Mouse (Mus musculus) urinary bladder, postnatal 10 days (tissue): ENCODE data around the gene Acoxl.

ENCODE experiments used
- DNase-seq: peaks from one replicate; pipeline ENCODE4 v3.0.0; 2022; ENCODE audit warnings: low spot score

Acoxl gene

DNA sequence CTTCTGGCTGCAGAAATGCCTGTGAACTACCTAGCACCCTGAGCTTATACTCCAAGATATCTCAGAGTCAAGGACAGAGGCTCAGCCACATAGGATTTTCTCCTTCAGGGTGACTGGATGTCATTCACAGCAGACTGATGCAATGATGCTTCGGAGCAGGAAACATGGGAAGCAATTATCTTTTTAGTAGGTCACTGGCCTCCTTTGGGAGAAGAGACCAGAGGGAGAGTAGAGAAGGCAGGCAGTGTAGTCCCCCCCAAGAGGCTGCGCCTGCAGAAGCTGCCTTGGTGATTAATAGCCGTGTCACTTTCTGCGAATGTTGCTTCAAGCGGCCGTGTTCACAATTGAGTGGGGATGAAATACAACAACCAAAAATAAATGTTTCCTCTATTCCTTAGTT, 121.9 kb downstream of the Acoxl start:
- DNase-seq = no peak

DNA sequence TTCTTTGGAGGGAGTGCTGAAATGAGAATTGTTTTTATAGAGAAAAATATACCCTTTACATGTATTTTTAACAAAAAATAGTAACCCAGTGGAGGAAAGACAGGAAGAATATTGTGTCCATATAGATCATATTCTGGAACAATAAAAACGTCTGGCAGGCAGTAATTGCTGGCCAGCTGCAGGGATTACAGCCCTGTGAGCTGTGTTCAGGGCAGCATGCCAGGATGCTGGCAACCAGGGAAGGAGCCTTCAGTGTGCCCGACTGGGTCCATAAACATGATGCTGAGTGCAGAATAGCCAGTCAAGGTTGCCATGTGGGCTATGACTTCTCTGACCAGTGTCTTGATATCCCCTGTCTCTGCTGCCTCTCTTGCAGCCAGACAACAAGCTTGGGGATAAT, 122.5 kb downstream of the Acoxl start:
- DNase-seq = no peak

DNA sequence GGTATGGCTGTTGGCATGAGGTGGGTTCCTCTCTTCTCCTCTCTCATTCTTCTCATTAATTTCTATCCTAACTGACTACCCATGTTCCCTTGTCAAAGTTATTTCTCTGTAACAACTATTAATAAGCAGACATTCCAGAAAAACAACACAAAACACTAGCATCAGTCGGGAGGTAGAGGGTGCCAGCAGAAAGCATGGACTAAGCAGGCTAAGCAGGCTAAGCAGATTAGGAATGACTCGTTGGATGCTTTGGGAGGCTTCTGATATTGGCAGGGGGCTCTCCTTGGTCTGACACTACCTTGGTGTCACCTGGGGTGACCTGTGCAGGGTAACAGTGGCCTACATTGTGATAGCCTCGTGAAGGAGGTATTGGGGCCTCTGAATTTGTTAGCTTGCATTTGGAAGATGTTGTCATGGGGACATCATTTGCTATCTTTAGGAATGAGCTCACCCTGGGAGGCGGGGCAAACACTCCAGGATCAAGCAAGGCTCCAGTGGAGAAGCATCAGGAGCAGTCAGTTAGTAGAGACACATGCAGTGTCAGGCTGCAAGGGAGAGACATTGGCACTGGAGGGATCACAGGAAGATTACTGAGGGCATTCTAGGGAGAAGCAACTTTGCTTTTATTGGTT, 123.2 kb downstream of the Acoxl start:
- no peak for DNase-seq

DNA sequence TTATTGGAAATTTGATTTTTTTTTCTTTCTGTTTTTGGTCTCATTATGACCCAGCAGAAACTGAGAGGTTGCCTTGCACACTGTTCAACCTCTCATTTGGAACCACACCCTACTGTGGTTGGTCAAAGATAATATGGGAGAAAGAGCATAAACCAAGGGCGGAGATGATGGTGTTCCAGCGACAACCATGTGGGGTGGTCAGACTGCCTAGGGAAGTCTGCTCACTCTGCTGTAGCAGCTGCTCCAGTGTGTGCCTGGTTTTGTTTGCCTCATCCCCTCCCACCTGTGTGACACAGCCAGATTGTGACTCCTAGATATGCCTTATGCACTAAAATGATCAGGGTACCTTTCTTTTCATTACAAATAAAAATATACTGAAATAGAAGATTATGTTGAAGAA, 130.3 kb downstream of the Acoxl start:
- no peak for DNase-seq

DNA sequence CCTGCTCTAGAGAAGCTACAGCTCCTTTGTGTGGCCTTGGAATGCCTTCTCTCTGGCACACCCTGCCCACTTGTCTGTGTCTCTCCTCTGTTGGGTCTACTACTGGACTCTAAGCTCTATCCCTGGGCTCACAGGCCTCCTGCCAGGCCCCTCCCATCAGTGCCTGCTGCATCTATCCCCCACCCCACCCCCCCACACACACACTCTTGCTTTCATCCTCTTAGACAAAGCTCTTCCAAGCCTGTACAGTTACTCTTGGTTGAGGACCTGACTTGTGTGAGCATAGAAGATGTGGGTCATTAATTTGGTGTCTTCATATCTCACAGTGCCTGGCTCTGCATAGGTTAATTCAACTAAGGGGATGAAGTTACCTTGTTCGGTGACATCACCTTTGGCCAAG, 137.6 kb downstream of the Acoxl start:
- DNase-seq = no peak

DNA sequence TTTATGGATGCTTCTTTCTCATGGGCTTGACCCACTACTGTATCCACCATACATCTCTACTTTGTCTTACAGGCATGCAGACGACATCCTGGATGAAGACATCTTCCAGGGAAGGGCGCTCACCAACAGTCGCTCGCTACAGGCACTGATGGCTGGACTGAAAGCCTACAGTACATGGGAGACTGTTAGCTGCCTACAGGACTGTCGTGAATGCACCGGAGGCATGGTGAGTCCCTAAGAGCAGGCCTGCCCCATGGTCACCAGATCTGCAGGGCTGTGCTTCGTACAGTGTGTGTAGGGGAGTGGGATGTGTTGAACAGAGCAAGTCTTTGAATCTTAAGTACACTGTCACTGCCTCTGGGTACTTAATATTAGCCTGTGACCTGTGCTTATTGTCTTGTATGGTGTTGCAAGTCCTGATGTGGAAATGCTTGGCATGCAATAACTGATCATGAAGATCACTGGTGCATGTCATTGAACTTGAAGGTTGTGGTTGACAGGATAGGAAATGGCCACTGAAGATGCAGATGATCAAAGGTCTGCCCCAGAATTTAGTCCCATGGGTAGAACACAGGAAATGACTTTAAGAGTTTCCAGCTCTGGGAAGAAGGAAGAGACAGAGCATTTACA, 140.0 kb downstream of the Acoxl start:
- no peak for DNase-seq

DNA sequence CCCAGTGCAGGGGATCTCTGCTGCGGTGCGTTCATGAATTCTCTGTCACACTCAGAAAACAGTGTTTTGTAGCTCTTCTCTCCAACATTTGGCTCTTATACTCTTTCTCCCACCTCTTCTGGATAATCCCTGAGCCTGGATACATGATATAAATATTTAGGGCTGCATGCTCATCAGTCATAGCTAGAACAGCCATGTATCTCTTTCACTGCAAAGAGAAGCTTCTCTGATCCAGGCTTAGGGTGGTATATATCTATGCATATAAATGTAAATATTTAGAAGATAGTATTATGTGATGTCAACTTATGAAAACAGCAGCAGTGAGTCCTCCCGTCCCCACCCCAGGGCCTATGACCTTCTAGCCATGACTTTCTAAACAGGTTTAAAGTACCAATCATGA, 143.9 kb downstream of the Acoxl start:
- DNase-seq = no peak

DNA sequence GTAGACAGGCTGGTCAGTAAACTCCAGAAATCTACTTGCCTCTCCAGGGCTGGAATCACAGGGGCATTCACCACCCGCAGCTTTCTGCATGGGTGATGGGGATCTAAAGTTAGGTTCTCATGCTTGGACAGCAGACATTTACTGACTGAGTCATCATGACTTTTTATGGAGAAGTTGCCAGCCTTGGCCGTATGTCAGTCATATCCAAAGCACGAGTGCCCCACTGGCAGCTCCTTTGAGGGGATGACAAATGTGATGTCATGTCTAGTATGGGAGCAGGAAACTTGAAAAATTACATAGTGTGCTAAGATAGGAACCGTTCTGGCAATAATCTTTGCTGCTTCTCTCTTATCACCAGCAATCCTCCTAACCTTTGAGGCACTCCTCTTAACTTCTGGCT, 144.6 kb downstream of the Acoxl start:
- no peak for DNase-seq

DNA sequence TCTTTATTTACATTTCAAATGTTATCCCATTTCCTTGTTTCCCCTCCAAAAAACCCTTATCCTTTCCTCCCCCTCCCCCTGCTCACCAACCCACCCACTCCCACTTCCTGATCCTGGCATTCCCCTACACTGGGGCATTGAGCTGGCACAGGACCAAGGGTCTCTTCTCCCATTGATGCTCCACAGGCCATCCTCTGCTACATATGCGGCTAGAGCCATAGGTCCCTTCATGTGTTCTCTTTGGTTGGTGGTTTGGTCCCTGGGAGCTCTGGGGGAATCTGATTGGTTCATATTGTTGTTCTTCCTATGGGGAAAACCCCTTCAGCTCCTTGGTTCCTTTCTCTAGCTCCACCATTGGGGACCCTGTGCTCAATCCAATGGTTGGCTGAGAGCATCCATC, 145.3 kb downstream of the Acoxl start:
- no peak for DNase-seq

DNA sequence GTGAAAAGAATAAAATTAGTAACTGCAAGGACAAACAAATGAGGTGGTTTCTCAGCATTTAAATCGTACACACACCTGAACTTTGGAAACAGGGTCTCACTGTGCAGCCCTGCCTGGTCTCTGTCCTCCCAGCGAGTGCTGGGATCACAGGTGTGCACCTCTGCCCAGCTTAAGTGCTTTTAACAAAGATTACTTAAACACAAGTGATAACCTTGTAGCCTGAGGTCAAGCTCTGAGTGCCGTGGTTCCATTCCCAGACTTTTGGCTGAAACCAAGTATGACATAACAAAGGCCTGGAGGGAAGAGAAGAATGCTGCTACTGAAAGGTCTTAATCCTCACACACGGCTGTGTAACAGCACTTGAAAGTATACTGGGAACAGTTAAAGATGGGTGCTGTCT, 149.0 kb downstream of the Acoxl start:
- DNase-seq = no peak

DNA sequence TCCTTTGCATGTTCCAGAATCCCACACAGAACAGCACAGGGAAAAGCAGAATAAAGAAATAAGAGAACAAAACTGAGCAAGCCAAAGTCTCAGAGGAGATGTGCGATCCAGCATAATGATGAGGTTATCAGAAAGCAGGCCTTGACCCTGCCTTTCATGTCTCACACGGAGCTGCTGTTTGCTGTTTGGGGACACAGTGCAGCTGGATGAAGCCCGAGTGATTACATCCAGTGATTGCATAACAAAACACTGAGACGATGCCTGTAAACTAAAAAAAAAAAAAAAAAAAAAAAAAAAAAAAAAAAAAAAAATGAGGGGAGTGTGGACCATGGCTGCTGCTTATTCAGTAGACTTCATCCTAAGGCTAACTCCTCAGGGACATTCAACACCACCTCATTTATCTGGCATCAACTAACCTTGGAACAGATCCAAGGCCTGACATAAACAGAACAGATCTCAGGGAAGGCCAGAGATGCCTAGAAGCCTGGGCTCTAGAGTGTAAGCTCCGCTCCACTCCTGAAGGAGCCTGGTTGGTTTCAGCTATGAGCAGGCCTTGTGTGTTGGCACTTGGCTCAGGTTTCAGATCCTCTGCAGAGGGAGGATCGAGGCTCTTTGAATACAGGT, 152.3 kb downstream of the Acoxl start:
- no peak for DNase-seq

DNA sequence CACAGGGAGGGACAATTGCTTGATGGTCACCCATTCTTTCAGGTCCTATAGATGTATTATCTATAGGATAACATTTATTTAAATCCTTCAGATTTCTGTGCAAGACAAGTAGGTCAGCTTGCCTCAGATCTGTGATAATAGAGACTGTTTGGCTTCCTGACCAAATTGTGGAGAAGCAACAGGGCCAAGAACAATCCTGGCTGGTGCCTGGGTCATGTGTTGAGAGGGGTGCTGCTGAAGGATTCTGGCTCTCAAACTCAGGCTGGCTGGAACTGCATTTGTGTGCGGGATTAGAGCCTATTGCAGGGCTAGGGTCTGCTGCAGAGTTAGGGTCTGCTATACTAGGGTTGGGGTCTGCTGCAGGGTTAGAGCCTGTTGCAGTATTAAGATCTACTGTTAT, 153.0 kb downstream of the Acoxl start:
- DNase-seq = no peak

DNA sequence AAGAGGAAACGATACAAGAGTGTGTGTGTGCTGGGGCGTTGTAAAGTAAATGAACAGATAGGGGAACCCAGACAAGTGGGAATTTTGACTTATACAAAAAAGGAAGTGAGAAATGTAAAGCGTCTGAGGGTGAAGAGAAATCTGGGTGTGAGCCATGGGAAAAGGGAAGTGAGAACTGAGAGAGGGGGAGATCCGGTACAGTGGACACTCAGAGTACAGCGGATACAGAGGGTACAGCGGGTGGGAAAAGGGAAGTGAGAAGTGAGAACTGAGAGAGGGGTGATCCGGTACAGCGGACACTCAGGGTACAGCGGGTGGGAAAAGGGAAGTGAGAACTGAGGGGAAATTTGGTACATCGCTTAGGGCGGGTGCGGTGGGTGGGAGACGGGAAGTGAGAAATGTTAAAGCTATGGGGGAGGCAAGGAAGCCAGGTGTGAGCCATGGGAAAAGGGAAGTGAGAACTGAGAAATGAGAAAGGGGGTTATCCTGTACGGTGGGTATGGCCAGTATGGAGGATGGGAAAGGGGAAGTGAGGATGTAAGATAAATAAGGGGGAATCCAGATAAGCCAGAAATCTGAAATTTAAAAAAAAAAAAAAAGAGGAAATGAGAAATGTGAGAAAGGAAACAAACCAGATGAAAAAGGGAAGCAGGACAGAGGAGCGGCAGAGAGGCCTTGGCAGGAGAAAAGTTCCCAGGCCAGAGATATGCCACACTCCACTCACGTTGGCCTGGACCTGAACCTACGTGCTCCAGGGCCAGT, 170.2 kb downstream of the Acoxl start:
- DNase-seq = no peak

DNA sequence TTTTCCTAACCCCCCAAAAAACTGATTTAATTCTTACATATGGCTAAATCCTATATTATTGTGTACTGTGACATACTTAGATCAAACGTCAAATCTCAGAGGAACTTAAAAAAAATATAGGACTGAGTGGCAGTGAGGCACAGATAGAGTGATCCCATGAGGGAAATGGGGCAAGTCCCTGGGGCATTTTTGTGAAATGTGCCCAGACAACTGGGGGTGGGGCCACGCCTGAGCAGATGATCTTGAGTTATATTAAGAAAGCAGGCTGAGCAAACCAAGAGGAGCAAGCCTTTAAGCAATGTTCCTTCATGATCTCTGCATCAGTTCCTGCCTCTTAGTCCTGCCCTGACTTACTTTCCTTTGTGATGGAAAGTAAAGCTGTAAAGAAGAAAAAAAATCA, 175.9 kb downstream of the Acoxl start:
- DNase-seq = no peak

DNA sequence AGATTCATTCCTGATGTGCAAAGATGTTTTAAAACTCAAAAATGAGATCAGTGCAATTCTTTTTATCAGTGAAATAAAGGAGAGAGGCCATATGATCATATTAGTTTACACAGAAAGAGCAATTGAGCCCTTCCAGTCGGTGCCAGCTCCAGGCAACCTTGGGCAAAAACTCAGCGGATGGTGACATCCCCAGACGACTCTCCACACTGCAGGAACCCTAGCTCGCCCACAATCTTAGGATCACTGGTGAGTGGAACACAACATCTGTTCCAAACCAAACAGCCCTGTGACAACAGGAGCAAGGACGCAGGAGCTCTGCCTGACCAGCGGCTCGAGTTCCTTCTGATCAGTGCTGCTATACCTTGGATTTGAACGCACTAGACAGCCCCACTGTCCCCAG, 176.9 kb downstream of the Acoxl start:
- no peak for DNase-seq

DNA sequence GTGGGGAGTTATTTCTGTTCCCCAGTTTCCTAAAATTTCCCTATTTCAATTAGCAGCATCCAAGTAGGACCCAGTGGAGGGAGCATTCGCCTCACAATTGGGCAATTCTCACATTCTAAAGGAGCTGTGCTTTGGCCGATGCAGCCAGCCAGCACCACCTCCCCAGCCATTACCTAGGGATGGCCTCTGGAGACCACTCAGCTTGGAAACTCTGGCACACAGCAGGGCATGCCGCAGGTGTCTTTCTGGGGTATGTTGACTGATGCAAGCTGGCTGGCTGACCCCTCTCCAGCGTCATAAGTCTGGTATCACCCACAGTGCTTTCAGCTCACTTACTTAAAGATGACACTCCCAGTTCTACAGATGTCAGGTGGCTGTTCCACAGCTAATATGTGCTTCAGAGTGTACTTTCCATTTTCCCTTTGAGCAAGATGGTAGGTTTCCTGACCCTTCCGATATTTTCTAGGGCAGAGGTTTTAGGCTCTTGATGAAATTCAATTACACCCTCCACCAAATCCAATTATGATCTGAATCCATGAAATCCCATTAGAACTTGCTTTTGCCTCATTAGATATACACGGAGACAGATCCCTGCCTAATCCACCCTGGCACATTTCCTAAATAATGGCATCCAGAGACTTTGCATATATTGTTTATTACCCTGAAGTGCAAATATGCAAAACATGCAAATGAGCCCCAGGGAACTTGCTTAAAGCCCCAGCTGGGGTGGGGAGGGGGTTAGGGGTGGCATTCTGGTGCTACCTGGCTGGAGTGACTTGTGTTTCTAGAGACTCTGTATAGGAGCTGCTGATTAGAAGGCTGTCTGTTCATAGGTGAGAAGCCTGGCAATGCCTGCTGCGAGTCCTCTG, 181.6 kb downstream of the Acoxl start:
- DNase-seq = no peak

DNA sequence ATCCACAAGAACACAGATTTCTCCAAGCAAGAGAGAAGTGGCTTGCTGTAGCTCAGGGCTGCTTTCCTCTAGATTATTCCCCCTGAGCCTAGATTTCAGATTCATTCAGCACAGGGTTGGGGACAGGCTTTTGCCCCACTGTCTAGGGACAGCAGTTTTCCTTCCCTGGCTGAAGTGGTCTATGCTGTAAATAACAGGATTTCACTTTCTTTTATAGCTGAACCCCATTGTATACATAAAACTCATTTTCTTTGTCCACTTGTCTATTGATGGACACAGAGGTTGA, 182.2 kb downstream of the Acoxl start:
- DNase-seq = no peak

DNA sequence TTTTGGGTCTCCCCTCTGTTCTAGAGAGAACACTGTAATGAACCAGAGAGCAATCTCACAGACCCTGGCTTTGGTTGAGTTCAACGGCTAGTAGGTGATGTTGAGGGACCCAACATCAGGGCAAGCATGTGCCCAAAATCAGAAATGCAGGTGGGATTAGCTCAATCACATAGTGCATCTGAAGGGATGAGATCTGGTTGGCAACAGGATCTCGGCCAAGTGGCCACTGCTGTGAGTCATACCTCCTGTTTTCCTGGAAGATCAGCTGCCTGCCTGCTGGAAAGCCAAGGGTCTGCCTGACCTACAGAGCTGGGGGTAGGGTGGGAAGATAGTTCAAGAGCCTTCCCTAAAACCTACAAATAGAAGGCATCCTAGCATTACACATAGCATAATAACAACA, 185.2 kb downstream of the Acoxl start:
- no peak for DNase-seq

DNA sequence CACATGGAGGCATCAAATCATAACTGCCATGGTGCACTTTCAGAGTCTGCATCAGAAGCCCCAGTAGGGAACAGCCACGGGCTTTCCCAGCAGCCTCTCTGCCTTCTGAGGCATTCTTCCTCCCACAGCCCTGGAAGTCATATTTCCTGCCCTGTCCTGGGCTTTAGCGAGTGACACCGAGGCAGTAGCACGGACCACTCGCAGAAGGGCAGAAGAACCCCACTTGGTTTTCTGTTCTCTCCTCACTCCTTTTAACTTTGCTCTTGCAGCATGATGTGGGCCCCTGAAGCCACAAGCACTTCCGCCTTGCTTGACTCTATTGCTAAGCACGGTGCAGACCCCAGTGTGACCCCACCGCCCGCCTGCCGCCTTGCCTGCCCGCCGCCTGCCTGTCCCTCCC, 189.0 kb downstream of the Acoxl start:
- DNase-seq = no peak

DNA sequence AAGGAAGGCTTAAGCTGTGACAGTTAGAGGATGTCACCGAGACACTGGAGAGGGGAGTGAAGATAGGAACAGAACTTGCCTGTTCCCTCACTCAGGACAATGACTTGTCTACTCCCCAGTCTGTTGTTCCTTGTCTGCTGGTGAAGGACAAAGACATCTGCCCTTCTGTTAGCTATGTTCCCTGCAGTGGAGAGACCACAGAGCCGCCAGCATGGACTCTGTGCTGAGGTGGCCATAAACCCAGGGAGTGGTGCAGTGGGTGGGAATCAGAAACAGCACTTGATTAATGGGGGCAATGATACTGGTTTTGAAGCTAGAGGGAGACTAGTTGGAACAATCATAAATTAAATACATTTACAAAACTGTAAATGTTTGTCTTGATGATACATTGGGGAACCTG, 191.3 kb downstream of the Acoxl start:
- DNase-seq = no peak

DNA sequence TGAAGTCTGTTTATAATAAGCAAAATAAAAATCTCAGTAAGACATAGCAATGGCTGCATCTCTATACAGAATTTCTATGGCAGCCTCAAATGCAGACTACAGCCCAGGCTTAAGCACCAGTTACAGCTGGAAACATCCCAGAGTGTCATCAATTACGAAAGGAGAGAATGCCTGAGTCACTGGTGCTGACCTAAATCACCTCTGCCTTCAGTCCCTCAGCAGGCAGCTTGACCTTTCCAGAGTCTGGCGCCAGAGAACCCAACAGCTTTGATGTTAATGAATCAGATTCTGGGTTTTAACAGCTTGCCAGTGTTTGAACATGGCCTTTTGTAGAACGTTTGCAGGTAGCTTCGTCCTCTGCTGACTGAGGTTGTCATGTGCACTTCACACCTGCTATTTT, 193.4 kb downstream of the Acoxl start:
- no peak for DNase-seq

DNA sequence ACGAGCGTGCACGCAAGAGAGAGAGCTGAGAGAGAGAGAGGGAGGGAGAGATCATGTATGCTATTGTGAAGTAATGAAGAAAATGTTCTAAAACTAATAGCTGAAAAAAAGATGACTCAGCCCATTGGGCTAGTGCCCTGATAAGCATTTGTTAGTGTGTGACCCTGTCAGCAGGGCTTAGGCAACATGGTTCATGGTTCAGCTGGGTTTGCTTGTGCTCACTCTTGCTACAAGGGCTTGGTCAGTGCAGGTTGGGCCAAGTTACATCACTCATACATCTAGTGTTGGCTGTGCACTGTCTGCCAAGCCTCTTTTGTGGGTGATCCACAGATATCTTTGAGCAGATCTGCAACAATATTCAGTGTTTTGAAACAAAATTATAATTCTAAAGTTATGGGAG, 194.8 kb downstream of the Acoxl start:
- no peak for DNase-seq
